Mouse (Mus musculus) A20 (cell line): Measurements from ENCODE around the gene Cep170b.

Experiments used
- DNase-seq: peaks from one replicate; pipeline ENCODE4 v3.0.0-alpha.2; 2011; ENCODE audit warnings: low read depth, low spot score

Gene Cep170b

GRCm38 (mm10) chr12:112736636-112736925, 16.3 kb downstream of the Cep170b start:
- no peak for DNase-seq

GRCm38 (mm10) chr12:112737081-112737480, 16.8 kb downstream of the Cep170b start:
- no peak for DNase-seq

DNA sequence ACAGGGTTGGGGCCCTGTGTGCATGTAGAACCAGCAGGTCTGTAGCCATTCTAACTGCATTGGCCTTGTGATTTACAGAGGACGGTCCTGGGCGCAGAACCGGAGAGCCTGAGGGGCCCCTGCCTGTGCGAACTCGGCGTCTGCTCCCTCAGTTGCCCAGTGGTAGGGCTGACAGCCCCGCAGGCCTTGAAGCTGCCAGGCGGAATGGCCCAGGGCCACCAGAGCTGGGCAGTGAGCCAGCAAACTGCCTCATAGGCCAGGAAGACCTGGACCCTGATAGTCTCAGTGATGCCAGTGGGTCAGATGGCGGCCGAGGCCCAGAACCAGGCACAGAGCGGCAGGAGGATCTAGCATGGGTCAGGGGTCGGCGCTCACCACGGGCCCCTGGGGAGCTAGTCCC, 17.5 kb downstream of the Cep170b start:
- no peak for DNase-seq

DNA sequence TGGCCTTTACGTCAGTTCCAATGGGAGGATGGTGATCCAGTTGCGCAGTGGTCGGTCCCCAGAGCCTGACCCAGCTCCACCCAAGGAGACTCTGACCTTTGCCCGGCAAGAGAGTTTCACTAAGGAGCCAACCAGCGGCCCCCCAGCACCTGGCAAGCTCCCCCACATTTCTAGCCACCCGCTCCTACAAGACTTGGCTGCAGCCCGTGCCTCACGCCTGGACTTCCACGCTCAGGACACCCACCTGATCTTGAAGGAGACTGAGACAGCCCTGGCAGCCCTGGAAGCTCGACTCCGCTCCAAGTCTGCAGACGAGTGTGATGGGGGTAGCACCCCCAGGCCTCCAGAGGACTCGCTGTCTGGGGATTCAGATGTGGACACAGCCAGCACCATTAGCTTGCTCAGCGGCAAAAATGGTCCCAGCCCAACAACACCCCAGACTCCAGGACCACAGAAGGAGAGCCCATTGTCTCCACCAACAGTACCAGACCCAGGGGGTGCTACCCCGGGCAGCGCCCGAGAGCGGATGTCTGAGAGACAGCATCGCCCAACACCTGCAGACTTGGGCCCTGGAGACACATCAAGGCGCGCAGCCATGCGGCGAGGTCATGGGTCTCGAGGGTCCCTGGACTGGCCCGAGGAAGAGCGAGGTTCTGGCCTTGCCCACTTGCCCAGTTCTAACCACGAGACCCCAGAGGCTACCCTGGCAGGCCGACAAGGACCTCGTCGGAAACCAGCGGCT, 18.2 kb downstream of the Cep170b start:
- no peak for DNase-seq

DNA sequence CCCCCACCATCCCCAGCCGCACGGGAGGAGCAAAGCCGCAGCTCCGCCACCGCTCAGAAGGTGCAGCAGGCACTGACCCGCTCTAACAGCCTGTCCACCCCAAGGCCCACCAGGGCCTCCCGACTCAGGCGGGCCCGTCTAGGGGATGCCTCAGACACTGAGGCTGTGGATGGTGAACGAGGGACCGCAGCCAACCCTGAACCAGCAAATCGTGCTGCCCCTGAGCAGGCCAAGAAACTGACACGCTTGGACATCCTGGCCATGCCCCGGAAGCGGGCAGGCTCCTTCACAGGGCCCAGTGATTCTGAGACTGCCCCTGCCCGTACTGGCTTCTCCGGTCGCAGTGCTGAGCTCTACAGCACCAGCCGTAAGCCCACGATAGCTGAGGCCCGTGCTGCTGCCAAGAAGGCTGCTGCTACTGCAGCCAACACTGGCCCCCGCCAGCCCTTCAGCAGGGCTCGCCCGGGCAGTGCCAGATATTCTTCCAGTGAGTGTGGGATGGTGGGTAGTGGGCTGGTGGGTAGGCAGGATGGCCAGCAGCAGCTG, 18.8 kb downstream of the Cep170b start:
- no peak for DNase-seq

GRCm38 (mm10) chr12:112742768-112743167, 22.5 kb downstream of the Cep170b start:
- DNase-seq: no peak

DNA sequence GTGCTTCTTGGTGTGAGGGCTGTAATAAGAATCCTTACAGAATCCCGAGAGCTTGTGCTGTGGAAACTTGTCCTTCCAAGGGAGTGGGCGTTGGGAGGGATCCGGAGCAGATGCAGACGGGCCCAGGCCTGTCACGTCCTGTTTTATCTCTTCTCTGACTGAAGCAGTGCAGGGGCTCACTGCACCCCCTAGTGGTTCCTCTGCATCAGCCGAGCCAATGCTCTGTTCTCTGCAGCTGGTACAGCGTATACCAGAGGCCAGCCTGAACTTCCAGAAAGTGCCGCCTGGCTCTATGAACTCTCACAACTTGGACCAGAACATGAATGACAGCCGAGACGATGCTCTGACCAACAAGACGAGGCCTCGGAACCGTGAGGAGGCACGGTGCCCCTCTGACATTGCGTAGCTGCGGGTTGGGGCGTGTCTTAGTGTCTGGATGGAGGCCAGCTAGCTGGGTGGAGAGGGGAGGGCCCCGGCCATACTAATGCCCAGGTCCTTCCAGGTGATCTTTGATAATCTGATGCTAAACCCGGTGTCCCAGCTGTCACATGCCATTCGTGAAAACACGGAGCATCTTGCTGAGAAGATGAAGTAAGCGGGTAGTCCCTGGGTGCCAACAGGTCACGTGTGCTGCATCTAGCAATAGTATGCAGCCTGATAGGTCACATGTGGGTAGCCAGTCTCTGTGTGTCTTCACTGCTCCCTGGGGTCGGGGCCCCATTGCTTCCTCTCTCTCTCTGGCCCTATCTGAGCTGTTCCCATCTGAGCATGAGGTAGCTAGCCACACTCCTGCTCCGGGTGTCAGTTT, 23.1 kb downstream of the Cep170b start:
- DNase-seq: peak; percentile 86

GRCm38 (mm10) chr12:112744211-112744610, 24.0 kb downstream of the Cep170b start:
- DNase-seq: no peak

GRCm38 (mm10) chr12:112744891-112745580, 24.8 kb downstream of the Cep170b start:
- DNase-seq: no peak

- DNase-seq: no peak
These were observed 25.5 kb downstream of the Cep170b start for GRCm38 (mm10) chr12:112745716-112746115.

DNA sequence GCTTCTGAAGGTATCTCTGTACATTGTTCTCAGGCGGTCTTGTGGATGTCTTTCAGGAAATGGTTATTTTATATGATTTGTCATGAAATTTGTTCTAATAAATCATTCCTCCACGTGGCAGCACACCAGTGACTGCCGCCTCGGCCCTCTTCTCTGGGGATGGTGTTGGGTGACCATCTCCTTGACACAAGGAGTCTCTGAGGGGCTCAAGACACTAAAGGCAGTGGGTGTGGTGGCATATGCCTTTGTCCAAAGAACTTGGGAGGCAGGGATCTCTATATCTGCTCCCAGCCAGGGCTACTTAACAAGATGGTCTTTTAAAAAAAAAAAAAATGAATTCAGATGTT, 26.2 kb downstream of the Cep170b start:
- no peak for DNase-seq

DNA sequence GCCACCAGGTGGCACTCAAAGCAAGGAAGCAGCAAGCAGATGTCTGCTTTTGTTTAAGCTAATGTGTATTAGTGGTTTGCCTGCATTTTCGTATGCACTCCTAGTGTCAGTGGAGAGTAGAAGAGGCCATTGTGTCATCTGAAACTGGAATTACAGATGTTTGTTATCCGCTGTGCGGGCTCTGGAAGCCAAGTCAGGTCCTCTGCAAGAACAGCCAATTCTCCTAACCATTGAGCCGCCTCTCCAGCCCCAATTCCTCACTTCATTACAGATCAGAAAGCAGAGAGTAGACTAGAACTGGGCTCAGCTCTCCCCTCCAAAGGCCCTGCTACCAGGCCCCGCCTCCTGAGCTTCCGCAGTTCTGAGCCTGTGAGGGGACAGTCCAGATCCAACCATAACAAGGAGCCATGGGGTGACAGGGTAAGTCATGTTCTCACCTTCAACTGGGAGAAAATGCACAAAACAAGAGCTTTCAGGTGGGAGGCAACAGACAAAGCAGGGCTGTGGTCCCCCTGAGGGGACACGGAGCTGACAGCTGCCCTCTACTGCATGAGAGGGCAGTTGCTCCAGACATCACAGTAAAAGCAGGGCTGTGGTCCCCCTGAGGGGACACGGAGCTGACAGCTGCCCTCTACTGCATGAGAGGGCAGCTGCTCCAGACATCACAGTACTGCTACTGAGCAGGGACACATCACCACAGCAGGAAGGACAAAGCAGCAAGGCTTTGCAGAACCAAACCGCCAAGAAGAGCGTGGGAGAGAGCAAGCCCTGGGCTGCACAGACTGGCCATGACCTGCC, 26.8 kb downstream of the Cep170b start:
- DNase-seq: peak; percentile 82

- no peak for DNase-seq
These were observed 27.3 kb downstream of the Cep170b start for GRCm38 (mm10) chr12:112747606-112747970.

- DNase-seq: no peak
These were observed 30.7 kb downstream of the Cep170b start for GRCm38 (mm10) chr12:112750976-112751375.

DNA sequence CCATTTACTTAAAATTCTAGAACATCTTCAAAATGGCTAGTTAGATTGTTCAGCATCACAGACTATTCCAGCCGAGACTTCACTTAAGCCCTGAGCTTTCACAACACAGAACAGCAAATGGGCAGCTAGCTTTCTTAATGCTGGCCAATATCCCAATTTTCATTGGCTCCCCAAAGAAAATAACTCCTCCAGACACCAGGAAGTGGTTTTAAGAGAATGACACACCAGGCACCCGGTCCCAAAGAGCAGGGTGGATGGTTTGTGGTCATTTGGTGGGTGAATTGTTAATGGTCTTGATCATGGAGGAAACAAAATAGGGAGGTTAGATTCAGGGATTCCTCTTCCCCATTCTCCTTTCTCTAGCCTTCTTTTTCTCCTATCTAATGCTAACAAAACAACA, 32.1 kb downstream of the Cep170b start:
- DNase-seq: no peak

GRCm38 (mm10) chr12:112755900-112756299, 35.6 kb downstream of the Cep170b start:
- DNase-seq: no peak

DNA sequence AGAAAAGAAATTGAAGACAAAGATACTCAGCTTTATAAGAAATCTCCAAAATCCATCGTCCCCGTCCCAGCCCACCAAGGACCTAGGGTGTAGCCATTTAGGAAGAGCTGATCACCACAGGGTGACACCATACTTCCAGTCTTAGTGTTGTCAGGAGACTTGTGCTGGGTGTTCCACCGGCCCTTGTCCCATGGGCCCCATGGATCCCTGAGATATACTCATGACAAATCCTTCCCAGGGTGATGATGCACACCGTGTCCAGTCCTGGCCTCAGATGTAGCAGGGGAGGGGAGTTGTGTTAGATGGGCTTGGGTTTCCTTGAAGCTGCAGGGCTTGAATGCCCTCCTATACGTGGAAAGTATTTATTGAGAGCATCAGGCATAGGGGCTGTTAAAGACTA, 37.6 kb downstream of the Cep170b start:
- DNase-seq: no peak

- DNase-seq: no peak
These were observed 39.2 kb downstream of the Cep170b start for GRCm38 (mm10) chr12:112759471-112759870.

- DNase-seq: peak; percentile 89
These were observed 40.1 kb downstream of the Cep170b start, which contains the start of gene Pld4 for GRCm38 (mm10) chr12:112760154-112760926. Gene Pld4, plus strand, starts transcription at chr12:112760655.

DNA sequence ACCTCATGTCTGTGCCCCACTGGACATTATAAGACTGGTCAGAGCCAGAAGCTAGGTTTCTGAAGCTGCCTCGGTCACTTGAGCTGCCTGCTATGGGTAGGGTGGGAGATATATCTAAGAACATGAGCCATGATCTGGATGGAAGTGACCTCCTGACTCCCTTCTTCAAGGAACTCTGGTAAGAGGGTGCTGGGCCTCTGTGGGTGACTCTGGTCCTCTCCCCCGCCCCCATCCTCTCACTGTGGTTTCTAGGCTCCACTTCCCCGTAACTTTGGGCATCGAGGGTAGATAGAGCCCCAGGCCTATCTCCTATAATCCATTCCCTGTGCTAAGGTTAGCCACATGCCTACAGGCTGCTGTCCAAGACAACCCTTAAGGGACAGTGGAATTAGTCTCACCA, 41.2 kb downstream of the Cep170b start:
- peak; percentile 58 for DNase-seq

DNA sequence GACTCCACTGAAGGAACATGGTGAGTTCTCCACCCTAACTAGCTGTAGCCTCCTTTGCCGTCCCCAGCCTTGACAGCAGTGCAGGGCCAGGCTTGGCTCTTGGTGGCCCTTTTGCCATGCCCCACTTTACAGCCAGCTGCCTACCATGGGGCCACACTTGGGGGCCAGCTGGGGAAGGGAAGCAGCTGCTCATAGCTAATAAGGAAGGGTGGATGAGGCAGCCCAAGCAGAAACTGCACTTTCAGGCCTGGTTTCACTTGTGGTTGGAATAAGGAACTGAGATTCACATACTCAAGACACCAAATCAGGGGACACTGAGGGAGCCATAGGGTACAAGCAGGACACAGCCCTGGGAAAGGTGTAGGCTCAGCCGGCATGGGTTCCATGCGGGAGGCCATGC, 41.8 kb downstream of the Cep170b start:
- DNase-seq: peak; percentile 91
